Mouse (Mus musculus): Measurements from ENCODE around the gene Cdrt4. TPM values are rescaled to one million over a fixed set of nuclear protein-coding genes. Genes with fewer than 3 reads are reported as not detected.

Gene Cdrt4
- polyA plus RNA-seq, 1 experiment = 374 TPM

GRCm38 (mm10) chr11:63040002-63040661, 89.1 kb downstream of the Cdrt4 start:
- Histone ChIP-seq H3K4me3 (ENCODE audit: control insufficient read depth, low read depth, low read length) (no peak overlapping the region), H3K27ac (ENCODE audit: control insufficient read depth, insufficient read depth, low read depth, low read length) (no peak overlapping the region), H3K4me1 (ENCODE audit: control insufficient read depth, insufficient read depth, low read length) (no peaks in the 10 kb centered on the region), H3K36me3 (ENCODE audit: control insufficient read depth, insufficient read depth, low read length) (no peaks in the 10 kb centered on the region), H3K27me3 (ENCODE audit: control insufficient read depth, insufficient read depth, low read length) (no peaks in the 10 kb centered on the region)
- TF ChIP-seq POLR2A (IDR thresholded peaks at IDR 0.05; ENCODE audit: control insufficient read depth, low read depth, low read length) (no peak), CTCF (IDR thresholded peaks at IDR 0.05; ENCODE audit: control insufficient read depth, insufficient read depth, insufficient replicate concordance, low read depth, low read length) (no peak)

Other genes with a start within 250 kb of the Cdrt4 start
- gene Zfp287, start 219.3 kb upstream of the Cdrt4 start, polyA plus RNA-seq (2012; rRNA removed) = 2.0 and 2.7 TPM in 2 replicates
- not detected in 2 replicates for gene Gm10428, start 198.1 kb upstream of the Cdrt4 start, polyA plus RNA-seq (2012; rRNA removed)
- 7.8 and 8.1 TPM in 2 replicates for gene Zfp286, start 161.7 kb upstream of the Cdrt4 start, polyA plus RNA-seq (2012; rRNA removed)
- gene Trim16, start 131.0 kb upstream of the Cdrt4 start, polyA plus RNA-seq (2012; rRNA removed) = 0.19 and 0.28 TPM in 2 replicates
- 76.5 and 90.8 TPM in 2 replicates for gene Fbxw10, start 104.1 kb upstream of the Cdrt4 start, polyA plus RNA-seq (2012; rRNA removed)
- gene Tvp23b, start 71.7 kb upstream of the Cdrt4 start, polyA plus RNA-seq (2012; rRNA removed) = 21.3 and 25.5 TPM in 2 replicates
- gene Tekt3, start 110.5 kb downstream of the Cdrt4 start, polyA plus RNA-seq (2012; rRNA removed) = 122 and 126 TPM in 2 replicates
- 6.5 and 9.2 TPM in 2 replicates for gene Pmp22, start 177.8 kb downstream of the Cdrt4 start, polyA plus RNA-seq (2012; rRNA removed)

Measured in testis, adult 2 months (tissue).